Mouse (Mus musculus) right cerebral cortex, postnatal 25 days (tissue): ENCODE results near the gene Hyal3.

Experiments used
- DNase-seq: peaks from one replicate; pipeline ENCODE4 v3.0.0; 2022

Hyal3 gene

GRCm38 (mm10) chr9:107624539-107624938, 43.9 kb downstream of the Hyal3 start:
- no peak for DNase-seq

- DNase-seq = no peak
Observed at GRCm38 (mm10) chr9:107624951-107625350, 44.3 kb downstream of the Hyal3 start.

GRCm38 (mm10) chr9:107625351-107626128, 44.9 kb downstream of the Hyal3 start:
- no peak for DNase-seq

DNA sequence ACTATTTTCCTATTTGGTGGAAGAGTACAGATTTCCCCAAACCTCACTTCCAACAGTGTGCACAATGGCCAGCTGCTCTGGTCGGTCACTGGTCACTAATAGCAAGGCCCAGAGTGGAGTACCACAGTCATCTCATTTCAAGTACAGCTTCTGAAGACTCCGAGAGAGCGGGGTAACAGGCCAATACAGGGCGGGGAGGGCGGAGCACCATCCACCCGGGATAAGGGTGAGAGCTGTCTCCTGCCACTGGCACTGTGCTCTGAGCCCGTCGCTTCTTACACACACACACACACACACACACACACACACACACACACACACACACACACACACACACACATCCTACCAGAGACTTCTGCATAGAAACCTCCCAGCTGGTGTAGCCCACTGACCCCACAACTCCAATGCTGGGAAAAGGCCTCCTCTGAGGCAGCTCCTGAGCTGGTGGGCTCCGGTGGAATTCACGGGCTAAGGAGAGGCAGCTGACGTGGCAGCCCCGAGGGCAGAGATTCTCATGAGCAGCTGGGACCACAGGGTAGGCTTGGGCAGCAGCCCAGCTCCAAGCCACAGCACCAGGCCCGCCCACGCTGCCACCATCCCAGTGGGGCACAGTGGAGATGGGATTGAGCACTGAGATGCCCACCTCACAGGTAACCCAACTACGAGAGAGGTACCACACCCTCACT, 45.7 kb downstream of the Hyal3 start:
- no peak for DNase-seq

DNA sequence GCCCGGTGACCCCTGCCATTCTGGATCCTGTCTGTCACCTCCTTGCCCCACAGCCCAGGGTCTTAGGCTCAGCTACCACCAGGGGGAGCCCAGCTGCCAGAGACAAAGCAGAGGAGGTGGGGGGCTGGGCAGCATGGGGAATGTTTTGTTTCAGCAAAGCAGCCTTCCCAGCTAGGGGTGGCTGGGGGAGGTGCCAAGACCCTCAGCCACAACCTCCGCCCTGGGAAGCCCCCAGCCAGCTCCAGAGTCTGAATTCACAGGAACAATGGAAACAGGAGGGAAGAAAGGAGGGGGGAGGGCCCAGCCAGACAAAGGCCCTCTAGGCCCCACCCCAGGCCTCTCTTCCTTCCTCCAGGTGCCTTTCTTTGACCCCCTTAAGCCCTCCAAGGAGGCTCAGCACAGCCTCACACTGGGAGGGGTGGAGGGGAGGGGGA, 46.2 kb downstream of the Hyal3 start:
- peak; percentile 66 for DNase-seq

GRCm38 (mm10) chr9:107627387-107628255, 47.0 kb downstream of the Hyal3 start:
- DNase-seq = no peak

DNA sequence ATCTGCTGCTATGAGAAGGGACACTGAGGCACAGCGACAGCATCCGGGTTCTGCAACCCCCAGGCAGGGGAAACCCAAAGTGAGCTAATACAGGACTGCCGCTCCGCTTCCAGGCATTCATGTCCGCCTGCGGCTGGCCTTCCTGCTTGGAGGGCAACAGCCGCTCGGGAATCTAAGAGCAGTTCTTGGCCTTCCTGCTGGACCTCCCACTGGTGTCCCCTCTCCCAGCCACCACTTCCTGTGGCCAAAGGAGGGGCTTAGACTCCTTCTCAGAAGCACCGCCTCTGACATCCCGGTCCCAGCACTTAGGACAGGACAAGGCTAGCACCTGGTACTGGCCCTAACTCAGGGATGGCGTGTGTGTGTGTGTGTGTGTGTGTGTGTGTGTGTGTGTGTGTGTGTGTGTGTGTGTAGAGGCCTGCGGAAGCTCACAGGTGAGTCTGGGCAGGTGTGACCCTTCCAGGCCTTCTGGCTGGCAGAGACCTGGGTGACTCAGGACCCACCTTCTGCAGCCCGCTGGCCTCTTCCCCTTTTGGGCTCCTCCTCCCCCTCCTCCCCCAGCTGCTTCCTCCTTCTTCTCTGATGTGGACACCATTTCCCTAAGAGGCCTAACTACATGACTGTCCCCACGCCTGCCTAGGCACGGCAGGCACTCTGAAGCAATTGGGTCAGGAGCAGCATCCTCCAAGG, 48.2 kb downstream of the Hyal3 start:
- no peak for DNase-seq

DNA sequence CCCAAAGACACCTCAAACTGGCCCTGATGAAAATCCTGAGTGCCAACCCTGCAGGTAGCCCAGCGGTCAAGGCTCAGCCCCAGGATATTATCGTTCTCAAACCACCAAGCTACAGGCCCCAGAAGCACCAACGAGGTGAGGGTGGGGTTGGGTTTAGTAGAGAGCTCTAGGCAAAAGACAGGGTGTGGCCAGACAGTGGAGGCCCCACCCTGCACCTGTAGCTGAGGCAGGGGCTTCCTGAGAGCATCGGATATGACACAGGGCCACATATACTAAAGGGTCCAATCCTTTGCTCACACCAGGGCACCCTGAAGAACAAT, 48.8 kb downstream of the Hyal3 start:
- DNase-seq = no peak

- DNase-seq = no peak
Observed at GRCm38 (mm10) chr9:107629901-107630425, 49.3 kb downstream of the Hyal3 start.

DNA sequence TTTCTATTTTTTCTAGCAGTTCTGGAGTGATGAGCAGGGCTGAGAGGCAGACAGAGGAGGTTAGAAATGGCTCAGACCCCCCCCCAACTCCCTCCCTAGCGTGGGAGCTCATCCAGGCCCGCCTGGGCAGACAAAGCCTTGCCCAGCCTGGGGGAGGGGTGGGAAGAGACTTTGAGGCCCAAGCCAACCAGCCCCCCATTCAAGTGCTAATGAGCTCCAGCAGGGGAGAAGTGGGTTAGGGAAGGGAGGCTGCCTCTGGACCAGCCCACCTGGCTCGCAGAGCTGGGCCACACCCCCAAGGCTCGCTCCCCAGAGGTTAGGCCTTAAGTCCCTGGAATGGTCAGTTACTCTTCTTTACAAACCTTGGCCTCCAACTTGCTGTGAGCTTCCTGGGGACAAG, 50.0 kb downstream of the Hyal3 start:
- no peak for DNase-seq

- DNase-seq = no peak
Observed at GRCm38 (mm10) chr9:107631311-107631826, 50.8 kb downstream of the Hyal3 start.

DNA sequence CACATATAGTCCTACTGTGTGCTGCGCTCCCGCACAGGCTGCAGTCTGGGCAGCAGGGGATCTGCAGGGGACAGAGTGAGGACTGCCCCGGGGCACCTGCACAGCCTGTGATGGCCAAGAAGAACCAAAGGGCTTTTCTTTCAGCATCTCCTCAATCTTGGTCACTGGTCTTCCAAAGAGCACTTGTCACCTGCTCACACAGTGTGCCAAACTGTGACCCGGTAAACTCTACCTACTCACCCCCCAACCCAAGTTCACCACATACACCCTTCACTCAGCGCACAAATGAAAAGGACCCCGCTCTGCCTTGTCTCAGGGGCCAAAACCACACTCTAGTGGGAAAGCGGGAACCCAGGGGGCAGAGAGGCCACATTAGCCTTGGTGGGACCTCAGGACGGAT, 51.2 kb downstream of the Hyal3 start:
- no peak for DNase-seq

DNA sequence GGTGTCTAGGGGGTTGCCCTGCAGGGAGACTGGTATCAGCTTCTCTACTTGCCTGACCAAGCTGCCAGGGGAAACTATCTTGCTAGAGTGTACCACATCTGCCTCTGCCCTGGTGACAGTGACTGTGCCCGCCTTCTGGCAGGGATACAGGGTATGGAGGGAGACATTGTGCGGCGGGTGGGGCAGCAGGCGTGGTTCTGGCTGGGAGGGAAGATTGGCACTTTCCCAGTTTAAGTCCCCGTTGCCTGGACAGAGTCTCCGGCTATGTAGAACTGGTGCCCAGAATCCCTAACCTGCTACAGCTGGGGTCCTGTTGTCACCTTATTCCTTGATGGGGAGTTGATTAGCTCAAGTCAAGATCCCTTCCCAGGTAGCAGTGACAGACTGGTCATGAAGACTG, 51.9 kb downstream of the Hyal3 start:
- no peak for DNase-seq

DNA sequence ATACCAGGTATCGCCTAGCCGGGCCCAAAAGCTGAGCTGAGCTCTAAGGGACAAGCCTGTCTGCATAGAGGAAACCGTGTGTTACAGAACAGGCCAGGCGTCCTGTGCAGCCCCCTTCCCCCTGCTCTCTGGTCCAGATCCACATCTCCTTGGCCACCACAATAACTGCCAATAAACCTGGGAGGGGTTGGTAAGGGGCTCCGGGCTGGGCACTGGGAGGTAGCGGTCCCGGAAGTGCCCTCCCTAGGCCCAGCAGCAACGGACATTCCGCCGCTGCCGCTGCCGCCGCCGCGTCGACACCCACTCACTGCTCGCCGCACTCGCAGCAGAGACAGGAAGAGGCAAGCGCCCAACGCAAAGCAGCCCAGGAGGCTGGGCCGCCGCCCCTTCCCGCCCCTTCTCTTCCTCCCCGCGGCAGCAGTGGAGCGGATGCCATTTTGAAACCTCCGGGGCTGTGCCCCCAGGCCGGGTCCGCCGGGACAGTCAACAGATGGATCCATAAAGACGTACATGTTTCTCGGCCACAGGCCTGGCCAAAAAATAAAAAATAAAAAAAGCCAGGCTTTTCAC, 52.6 kb downstream of the Hyal3 start:
- DNase-seq = peak; percentile 83

- DNase-seq = no peak
Observed at GRCm38 (mm10) chr9:107633661-107634405, 53.2 kb downstream of the Hyal3 start.

DNA sequence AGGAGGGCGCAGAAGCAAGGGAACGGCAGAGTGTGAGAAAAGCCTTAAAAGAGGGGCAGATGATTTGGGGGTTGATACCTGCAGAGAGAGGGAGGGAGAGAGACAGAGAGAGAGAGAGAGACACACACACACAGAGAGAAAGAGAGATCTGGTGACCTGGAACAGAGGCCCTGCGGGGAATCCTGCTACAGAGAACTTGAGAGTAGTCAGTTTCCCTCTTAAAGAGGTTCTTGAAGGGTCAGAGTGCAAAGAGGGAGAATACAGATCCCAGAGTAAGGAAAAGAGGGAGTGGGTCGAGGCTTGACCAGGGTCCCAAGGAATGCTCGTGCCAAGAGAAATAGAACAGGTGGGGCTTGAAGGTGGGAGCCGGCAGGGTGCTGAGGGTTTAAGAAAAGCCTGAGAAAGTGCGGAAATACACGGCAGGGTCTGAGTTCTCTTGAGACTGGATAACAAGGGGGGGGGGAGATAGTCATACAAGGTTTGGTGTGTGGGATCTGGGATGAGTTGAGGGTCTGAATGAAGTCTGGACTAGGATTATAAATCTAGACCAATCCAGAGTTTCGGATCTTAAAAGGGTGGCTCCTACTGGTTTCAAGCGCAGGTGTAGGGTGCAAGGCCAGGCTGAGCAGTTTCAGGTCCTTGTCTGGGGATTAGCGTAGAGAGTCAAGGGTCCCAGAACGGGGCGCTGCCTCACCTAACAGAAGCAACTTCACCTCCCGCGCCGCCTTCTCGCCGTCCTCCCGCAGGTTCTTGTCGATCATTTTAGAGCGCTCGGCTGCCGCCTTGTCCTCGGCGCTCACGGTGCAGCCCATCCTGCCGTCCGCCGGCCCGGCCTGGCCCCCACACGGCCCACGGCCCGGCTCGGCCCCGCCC, 54.0 kb downstream of the Hyal3 start:
- no peak for DNase-seq

GRCm38 (mm10) chr9:107635279-107636028, 54.8 kb downstream of the Hyal3 start, which contains the start of gene Gnai2:
TSS of gene Gnai2 (minus strand) at chr9:107635367.
- DNase-seq = peak; percentile 95
